Comparison of ENCODE assay signal across 27 mouse cellular contexts in the genomic region with DNA sequence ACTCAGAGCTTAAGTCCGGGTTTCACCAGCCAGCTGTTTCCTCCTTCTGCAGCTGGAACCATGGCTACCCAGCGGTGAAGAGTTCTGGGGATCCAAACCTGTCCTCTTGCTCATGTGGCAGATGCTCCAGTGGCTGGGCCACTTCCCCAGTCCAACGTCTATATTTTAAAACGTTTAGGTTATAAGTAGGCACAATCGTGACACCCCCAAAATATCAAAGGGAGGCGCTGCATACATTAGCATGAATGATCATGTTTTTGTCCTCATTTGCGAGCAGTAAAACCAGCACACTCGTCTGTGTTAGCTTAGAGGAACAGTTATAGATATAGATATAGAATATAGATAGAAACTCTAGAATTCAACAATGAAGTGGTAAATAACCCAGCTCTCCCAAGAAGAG. TPM values are rescaled to one million over a fixed set of nuclear protein-coding genes. Genes with fewer than 3 reads are reported as not detected.
A peak's percentile ranks its signal among the peaks of the same experiment; 100 is the strongest.
DNase-seq lines count a peak whose midpoint lies in the region; ATAC-seq and TF ChIP-seq lines count a peak whose summit lies in the region.
"Had no signal": no experiment of that assay in that cellular context is flagged by ENCODE, and none has a peak within 500 bp of the region (broad histone marks: within the 10 kb centered on the region; RNA-seq: fewer than 3 reads in every experiment).

No protein-coding gene starts in this region.

- H3K4me3 ChIP-seq in left cerebral cortex, adult 2 months, result no peak overlapping the region
- H3K4me3 ChIP-seq: erythroblast, embryonic 14.5 days; heart, adult 2 months; heart, embryonic 12.5 days; hindbrain, embryonic 13.5 days; limb, embryonic 13.5 days; lung, embryonic 15.5 days; megakaryocyte, embryonic 14.5 days; stomach, embryonic 15.5 days had no signal

- ATAC-seq in granulocyte monocyte progenitor cell, adult 5-6 weeks (replicated peaks; ENCODE audit: poor library complexity, severe bottlenecking), result peak; percentile 34; the same call in 1 of the 2 replicates
- ATAC-seq: CD4-positive, CD25-positive, alpha-beta regulatory T cell, adult 4 months; forebrain, embryonic 16.5 days had no signal

- intact Hi-C loops in left cerebral cortex, adult 2 months (cut with DNase I), result no loop called here

- peak in 1 of 2 experiments; percentile 25 for DNase-seq in left cerebral cortex, adult 2 months (ENCODE audit: extremely low spot score in 1 of 2, low spot score in 2 of 2)
- DNase-seq in left cerebral cortex, adult 11 months (ENCODE audit: low spot score), result no peak
- DNase-seq in right cerebral cortex, postnatal 25 days, result peak; percentile 34
- no peak for DNase-seq in right cerebral cortex, postnatal 4 days
- DNase-seq in cerebellum, adult 18-20 months, result no peak
- DNase-seq in MN1 (ENCODE audit: low spot score), result no peak
- DNase-seq: adrenal gland, adult 8-10 months; cerebellum, adult 11-12 months; cerebellum, postnatal 10 days; gastrocnemius, postnatal 36 days; heart, adult 2 months; heart, postnatal 4 days; kidney, adult 8-10 months; layer of hippocampus, postnatal 36 days; thymus, adult 18-20 months; thymus, postnatal 36 days had no signal

- TF ChIP-seq CTCF in left cerebral cortex, adult 2 months (IDR thresholded peaks at IDR 0.05), result no peak

- peak overlapping the region; percentile 62; the same call in 1 of the 2 replicates for H3K27ac ChIP-seq in left cerebral cortex, adult 2 months
- H3K27ac ChIP-seq: heart, adult 2 months; hindbrain, embryonic 13.5 days; kidney, postnatal 0 days; limb, embryonic 13.5 days; lung, embryonic 15.5 days; stomach, embryonic 15.5 days had no signal

RNA-seq across cellular contexts. Expression of a gene that starts 14.1 kb away (rescaled TPM):
- total RNA-seq in left cerebral cortex, adult 2 months (2021), result 10 to 100 TPM; 81.1 to 90.6 TPM
- not detected in 2 replicates for total RNA-seq in granulocyte monocyte progenitor cell, adult 5-6 weeks (2014; fragmentation: Nextera tagmentation)
- total RNA-seq in granulocyte monocyte progenitor cell, adult 5-6 weeks (2017), result not detected in 2 replicates
- total RNA-seq: gastrocnemius, postnatal 36 days; heart, postnatal 4 days had no signal

RNA-seq across cellular contexts. Expression of a gene that starts 59.9 kb away (rescaled TPM):
- total RNA-seq in left cerebral cortex, adult 2 months (2021), result 10 to 100 TPM; 30.8 to 30.9 TPM
- 34.0 and 37.2 TPM in 2 replicates for total RNA-seq in granulocyte monocyte progenitor cell, adult 5-6 weeks (2014; fragmentation: Nextera tagmentation)
- 34.6 and 34.8 TPM in 2 replicates for total RNA-seq in granulocyte monocyte progenitor cell, adult 5-6 weeks (2017)

Comparison
In these comparisons a context has a peak if more than half of its experiments do, and no peak if none do; other contexts are left out.
1. RNA of a gene that starts 14.1 kb away (total RNA-seq): 81.1 to 90.6 TPM in left cerebral cortex, adult 2 months; not detected in granulocyte monocyte progenitor cell, adult 5-6 weeks; every median in the first group is over 10 times any median in the second.